Mouse (Mus musculus) liver, adult 2 months (tissue): ENCODE results near the gene Tnrc6a. TPM values are rescaled to one million over a fixed set of nuclear protein-coding genes. Genes with fewer than 3 reads are reported as not detected.

Source experiments
- DNase-seq: peaks from one replicate; pipeline ENCODE4 v3.0.0-alpha.2; 2011; ENCODE audit warnings: low read depth, low spot score; ENCODE audit errors: extremely low read depth
- H3K27ac ChIP-seq: fragments of 200-500 bp; replicated peaks from 2 replicates; pipeline ENCODE4 v1.5.1; 2012; ENCODE audit warnings: low read depth, mild to moderate bottlenecking, control low read depth, inconsistent platforms, low read length; ENCODE audit not compliant: insufficient read depth
- H3K27me3 ChIP-seq: fragments of 200-500 bp; 2 replicates; pipeline ENCODE4 v1.6.1; 2012; ENCODE audit warnings: mild to moderate bottlenecking, moderate library complexity, low read length, inconsistent platforms; ENCODE audit not compliant: control insufficient read depth, insufficient read depth
- H3K36me3 ChIP-seq: fragments of 200-500 bp; 2 replicates; pipeline ENCODE4 v1.6.1; 2012; ENCODE audit warnings: low read length, inconsistent platforms; ENCODE audit not compliant: control insufficient read depth, insufficient read depth
- H3K4me1 ChIP-seq: fragments of 200-500 bp; 2 replicates; pipeline ENCODE4 v1.6.1; 2011; ENCODE audit warnings: low read length; ENCODE audit not compliant: control insufficient read depth, insufficient read depth
- H3K4me3 ChIP-seq: fragments of 200-500 bp; 2 replicates; pipeline ENCODE4 v1.5.1; 2011; ENCODE audit warnings: low read depth, mild to moderate bottlenecking, control low read depth, low read length, moderate library complexity; ENCODE audit not compliant: insufficient read depth
- H3K79me2 ChIP-seq: fragments of 200-500 bp; 2 replicates; pipeline ENCODE4 v1.6.1; 2012; ENCODE audit warnings: inconsistent platforms, mild to moderate bottlenecking, low read length, moderate library complexity; ENCODE audit not compliant: control insufficient read depth, insufficient read depth
- H3K9ac ChIP-seq: fragments of 200-500 bp; 2 replicates; pipeline ENCODE4 v1.6.1; 2012; ENCODE audit warnings: low read depth, mild to moderate bottlenecking, control low read depth, inconsistent platforms, low read length
- CTCF ChIP-seq: fragments of 200-500 bp; IDR thresholded peaks from 2 replicates; pipeline ENCODE4 v1.5.1; 2011; ENCODE audit warnings: low read depth, low read length, control low read depth
- POLR2A ChIP-seq: fragments of 200-500 bp; IDR thresholded peaks from 2 replicates; pipeline ENCODE4 v1.6.1; 2011; ENCODE audit warnings: low read length, control low read depth; ENCODE audit not compliant: insufficient read depth; ENCODE audit errors: extremely low read depth
- WGBS: fragments of 180-500 bp; shearing (Covaris S2); methylation state at CpG from one replicate; pipeline ENCODE4 v1.1.7; 2018; 5-methylcytosine and 5-hydroxymethylcytosine counted together
- polyA plus RNA-seq: library from polyadenylated mRNA; depleted of rRNA; stranded (reverse); fragments of >200 nt; gene quantifications from 2 replicates; pipeline ENCODE4 v1.2.3, GENCODE M21; 2012; rRNA removed
- total RNA-seq: library from RNA; depleted of rRNA; stranded (reverse); fragments of >200 nt; gene quantifications from 2 replicates; pipeline ENCODE4 v1.2.3, GENCODE M21; 2014; rRNA removed

Gene Tnrc6a
- total RNA-seq, result 29.7 and 32.4 TPM in 2 replicates
- polyA plus RNA-seq, result 13.4 and 22.1 TPM in 2 replicates

DNA sequence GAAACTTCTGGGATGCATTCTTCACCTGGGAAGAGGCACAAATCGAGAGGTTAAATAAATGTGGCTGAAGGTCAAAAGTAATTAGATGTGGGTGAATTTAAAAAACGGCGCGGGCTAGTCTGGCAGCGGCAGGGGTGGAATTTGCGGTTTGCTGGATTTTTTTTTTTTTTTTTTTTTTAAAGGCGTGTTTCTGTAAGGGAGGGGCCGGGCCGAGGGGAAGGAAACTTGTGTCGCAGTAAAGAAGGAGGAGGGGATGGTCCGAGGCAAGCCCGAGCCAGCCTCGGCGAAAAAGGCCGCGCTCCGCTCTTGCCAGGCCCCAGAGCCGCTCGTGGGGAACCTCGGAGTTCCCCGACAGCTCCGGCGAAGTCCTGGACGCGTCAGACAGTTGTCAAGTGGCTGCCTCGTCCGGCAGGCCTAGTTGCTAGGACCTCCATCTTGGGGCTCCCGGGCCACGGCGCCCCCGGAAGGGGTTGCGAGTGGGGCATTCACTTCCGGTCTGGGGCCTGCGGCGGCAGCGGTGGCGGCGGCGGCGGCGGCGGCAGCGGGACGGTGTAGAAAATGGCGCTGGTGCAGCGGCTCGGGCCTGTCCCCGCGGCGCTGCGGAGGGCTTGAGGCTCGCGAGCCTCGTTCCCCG lies at the start of gene Tnrc6a:
Tnrc6a (plus strand) TSS at position 221 of the 634 bp plus-strand sequence.
- Histone ChIP-seq H3K36me3 (peaks cover 14% of the 10 kb centered on the region), H3K79me2 (peaks cover 16% of the 10 kb centered on the region), H3K9ac (peak within 1 kb of the TSS; percentile 97), H3K27me3 (no peaks in the 10 kb centered on the region), H3K4me1 (peaks cover 17% of the 10 kb centered on the region), H3K27ac (peak within 1 kb of the TSS; percentile 94), H3K4me3 (peak within 1 kb of the TSS; percentile 77)
- DNase-seq, result peak; percentile 80
- TF ChIP-seq POLR2A (peak; percentile 53; the same call in 1 of the 2 replicates), CTCF (no peak)
- under 1% methylated on average over 48 of the region's 55 CpGs for WGBS

DNA sequence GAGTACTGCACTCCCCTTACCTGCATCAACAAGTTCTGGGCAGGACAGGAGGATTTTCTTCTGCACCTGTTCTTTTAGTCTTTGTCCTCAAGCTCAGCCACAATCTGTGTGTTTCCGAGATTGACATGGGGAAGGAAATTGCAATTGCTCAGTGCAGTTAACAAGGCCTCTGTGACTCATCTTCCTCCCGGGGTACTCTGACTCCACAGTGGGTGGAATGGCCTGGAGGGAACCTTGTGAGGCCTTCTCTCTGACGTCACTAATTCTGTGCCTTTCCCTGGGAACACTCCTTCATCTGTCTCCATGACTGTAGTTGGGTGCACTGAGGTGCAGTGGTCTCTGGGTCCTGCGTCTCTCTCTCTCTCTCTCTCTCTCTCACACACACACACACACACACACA lies 41.4 kb upstream of the Tnrc6a start:
- DNase-seq, result no peak
- Histone ChIP-seq H3K27ac (no peak overlapping the region), H3K4me1 (no peaks in the 10 kb centered on the region), H3K27me3 (no peaks in the 10 kb centered on the region), H3K9ac (no peak overlapping the region), H3K79me2 (no peaks in the 10 kb centered on the region), H3K4me3 (no peak overlapping the region), H3K36me3 (no peaks in the 10 kb centered on the region)
- TF ChIP-seq CTCF, result no peak
- no peak for TF ChIP-seq POLR2A
- 74% methylated on average over 4 of the region's 4 CpGs for WGBS

DNA sequence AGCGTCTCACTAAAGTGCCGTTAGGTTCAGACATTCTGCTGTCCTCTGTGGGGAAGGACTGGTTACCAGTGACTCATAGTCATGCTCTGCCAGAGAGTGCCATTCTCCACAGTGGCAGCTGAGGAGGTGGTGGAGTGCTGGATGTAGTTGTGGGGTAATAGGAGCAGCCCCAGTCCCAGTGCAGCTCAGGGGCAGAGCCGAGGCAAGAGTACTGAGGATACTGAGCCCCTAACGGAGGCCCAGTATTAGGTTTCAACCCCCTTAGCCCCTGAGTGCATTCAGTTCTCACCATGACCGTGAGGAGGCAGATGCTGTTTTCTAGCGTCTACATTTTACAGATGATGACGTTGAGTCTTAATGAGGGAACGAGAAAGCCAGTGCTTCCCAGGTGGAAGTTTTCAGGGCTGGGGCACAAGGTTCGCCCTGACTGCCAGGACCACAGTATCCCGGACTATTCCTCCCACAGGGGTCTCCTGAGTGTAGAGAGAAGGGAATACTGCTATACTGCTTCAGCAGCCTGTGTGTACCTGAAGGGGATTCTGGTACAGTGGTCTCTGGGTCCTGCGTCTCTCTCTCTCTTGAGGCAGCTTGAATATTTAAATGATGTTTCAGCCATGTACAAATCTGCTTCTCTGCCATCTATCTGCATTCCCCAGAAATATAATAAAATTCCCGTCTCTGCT lies 40.1 kb upstream of the Tnrc6a start:
- Histone ChIP-seq H3K79me2 (no peaks in the 10 kb centered on the region), H3K27me3 (no peaks in the 10 kb centered on the region), H3K36me3 (no peaks in the 10 kb centered on the region), H3K4me3 (no peak overlapping the region), H3K27ac (no peak overlapping the region), H3K9ac (no peak overlapping the region), H3K4me1 (no peaks in the 10 kb centered on the region)
- DNase-seq, result no peak
- 57% methylated on average over 12 of the region's 12 CpGs for WGBS
- TF ChIP-seq CTCF (no peak), POLR2A (no peak)

DNA sequence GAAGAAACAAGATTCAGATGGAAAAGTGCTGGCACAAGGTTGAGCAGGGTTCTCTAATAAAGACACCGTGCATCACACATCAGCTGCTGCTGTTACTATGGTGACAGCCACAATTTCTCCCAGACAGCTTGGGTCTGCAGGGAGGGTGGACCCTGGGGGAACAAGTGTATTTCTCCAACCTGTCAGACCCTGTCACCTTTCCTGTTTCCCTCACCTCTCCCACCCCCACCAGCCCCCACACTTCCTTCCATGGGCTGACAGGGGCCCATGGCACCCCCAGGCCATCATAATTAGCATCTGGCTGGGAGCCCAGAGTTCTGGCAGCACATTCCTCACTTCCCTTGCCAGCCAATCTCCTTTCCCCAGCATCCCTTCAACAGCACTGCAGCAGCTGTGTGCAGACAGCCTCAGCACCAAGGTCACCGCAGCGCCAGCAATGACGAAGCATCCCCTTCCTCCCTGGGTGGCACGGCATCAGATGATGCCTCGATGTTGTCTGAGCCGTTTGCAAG lies 39.4 kb upstream of the Tnrc6a start:
- Histone ChIP-seq H3K4me3 (no peak overlapping the region), H3K4me1 (no peaks in the 10 kb centered on the region), H3K27me3 (no peaks in the 10 kb centered on the region), H3K79me2 (no peaks in the 10 kb centered on the region), H3K36me3 (no peaks in the 10 kb centered on the region), H3K9ac (no peak overlapping the region), H3K27ac (no peak overlapping the region)
- no peak for DNase-seq
- TF ChIP-seq CTCF (no peak), POLR2A (no peak)
- WGBS, result 18% methylated on average over 7 of the region's 7 CpGs

DNA sequence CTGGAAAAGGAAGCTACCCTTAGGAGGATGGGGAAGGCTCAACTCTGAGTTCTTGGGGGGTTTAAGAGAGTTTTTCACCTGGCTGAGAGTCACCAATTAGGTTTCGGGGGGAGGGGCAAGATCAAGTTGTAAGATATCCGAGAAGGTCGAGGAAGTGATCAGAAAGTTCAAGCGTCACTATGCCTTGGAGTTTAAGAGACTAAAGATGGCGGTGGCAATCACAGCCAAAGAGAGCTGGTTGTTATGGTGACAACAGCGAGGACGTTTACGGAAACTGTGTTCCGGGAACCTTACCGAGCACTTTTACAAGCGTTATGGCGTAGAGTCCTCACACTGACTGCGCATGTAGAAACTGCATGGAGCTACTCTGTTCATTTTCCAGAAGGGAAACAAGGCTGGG lies 39.0 kb upstream of the Tnrc6a start:
- no peak overlapping the region for H3K9ac ChIP-seq
- no peak overlapping the region for H3K27ac ChIP-seq
- H3K4me3 ChIP-seq, result no peak overlapping the region

More for the DNA sequence above, 39.0 kb upstream of the Tnrc6a start:
- 41% methylated on average over 13 of the region's 13 CpGs for WGBS
- H3K4me1 ChIP-seq, result no peaks in the 10 kb centered on the region
- H3K36me3 ChIP-seq, result no peaks in the 10 kb centered on the region
- no peak for DNase-seq
- no peaks in the 10 kb centered on the region for H3K27me3 ChIP-seq
- H3K79me2 ChIP-seq, result no peaks in the 10 kb centered on the region
- TF ChIP-seq POLR2A (no peak), CTCF (no peak)
